Mouse (Mus musculus): ENCODE measurements around the gene Npas2.

GRCm38 (mm10) chr1:39194959-39195358 is 1.4 kb downstream of the Npas2 start:
- TF ChIP-seq SIN3A (IDR thresholded peaks at IDR 0.05; ENCODE audit: low read length) (no peak), CTCF (IDR thresholded peaks at IDR 0.05 in 2 of 3, conservative IDR thresholded peaks at IDR 0.05 in 1 of 3; ENCODE audit: control insufficient read depth in 1 of 3, insufficient read depth in 1 of 3, low read depth in 2 of 3, low read length in 3 of 3, poor library complexity in 1 of 3, severe bottlenecking in 1 of 3) (no peak), MYC (IDR thresholded peaks at IDR 0.05; ENCODE audit: low read depth, low read length) (no peak), ELF1 (IDR thresholded peaks at IDR 0.05; ENCODE audit: low read depth, low read length) (no peak), POLR2A (IDR thresholded peaks at IDR 0.05; ENCODE audit: control insufficient read depth in 1 of 2, insufficient read depth in 1 of 2, low read depth in 1 of 2, low read length in 2 of 2, poor library complexity in 1 of 2) (no peak), POLR2AphosphoS5 (IDR thresholded peaks at IDR 0.05; ENCODE audit: borderline replicate concordance, low read depth, low read length) (no peak), KAT2A (conservative IDR thresholded peaks at IDR 0.05; ENCODE audit: low read depth, low read length) (no peak), EP300 (IDR thresholded peaks at IDR 0.05; ENCODE audit: low read depth in 1 of 2, low read length in 2 of 2) (no peak), HCFC1 (IDR thresholded peaks at IDR 0.05; ENCODE audit: low read depth, low read length) (no peak), MAX (IDR thresholded peaks at IDR 0.05; ENCODE audit: low read length) (no peak), E2F4 (IDR thresholded peaks at IDR 0.05; ENCODE audit: borderline replicate concordance, low read depth, low read length) (no peak)

Measured in MEL (cell line).